Mouse (Mus musculus) heart, postnatal 10 days (tissue): ENCODE results near the gene Irak1. TPM values are rescaled to one million over a fixed set of nuclear protein-coding genes. Genes with fewer than 3 reads are reported as not detected.

ENCODE experiments used
- DNase-seq, 2 experiments: peaks; one replicate each; pipeline ENCODE4 v3.0.0; 2021
- intact Hi-C: fragments of 180-260 bp; cut with DNase I; formaldehyde crosslinking; loops from one replicate; pipeline ENCODE4 v1.15.1; 2025
- total RNA-seq, 2 experiments: library from RNA; stranded (reverse); gene quantifications; 2 replicates each; pipeline ENCODE4 v1.2.3; 2021

Irak1 gene
- total RNA-seq = 10 to 100 TPM; 54.7 to 56.7 TPM

- intact Hi-C loops = loop anchor here (2.0 to 10.0 kb wide), 6 partner anchors 57 to 394 kb away; partner anchors contain the start of gene Hcfc1
- DNase-seq = peak; percentile 86 to 89
These were observed at the start of gene Irak1 for GRCm38 (mm10) chrX:74023188-74024049. Gene Irak1, minus strand, starts transcription at chrX:74023918.

DNA sequence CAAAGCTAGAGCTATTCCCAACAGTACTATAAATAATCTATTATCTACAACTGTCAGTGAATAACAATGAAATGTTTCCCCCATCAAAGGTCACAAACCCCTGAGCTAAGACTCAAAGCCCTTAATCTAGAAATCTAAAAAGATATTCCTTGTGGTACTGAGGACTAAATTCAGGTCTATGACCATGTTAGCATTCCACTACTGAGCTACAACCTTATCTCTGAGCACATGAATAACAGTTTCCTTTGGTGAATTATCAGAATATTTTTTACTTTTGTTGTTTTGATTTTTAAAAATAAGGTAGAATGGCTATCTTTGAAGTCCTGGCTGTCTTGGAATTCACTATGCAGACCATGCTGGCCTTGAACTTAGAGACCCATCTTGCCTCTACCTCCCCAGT, 47.1 kb upstream of the Irak1 start:
- intact Hi-C loops = no loop called here
- no peak for DNase-seq

- intact Hi-C loops = no loop called here
These were observed 44.2 kb upstream of the Irak1 start for GRCm38 (mm10) chrX:74067891-74068290.

DNA sequence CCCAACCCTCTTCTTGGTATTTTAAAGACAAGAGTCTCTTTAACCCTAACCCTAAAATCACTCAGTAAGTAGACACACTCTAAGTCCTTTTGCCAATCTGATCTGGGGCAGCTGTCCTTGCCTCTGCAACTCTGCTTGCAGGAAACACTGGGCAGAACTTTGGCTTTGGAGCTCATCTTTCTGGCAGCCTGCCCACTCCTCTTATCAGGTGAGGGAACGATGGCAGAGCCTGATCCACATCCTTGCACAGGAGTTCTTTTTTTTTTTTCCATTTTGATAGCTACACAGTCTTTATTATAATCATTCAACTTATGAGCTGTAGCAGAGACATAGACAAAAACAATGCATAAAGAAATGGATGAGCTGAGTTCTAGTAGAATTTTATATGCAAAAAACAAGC, 21.4 kb upstream of the Irak1 start:
- intact Hi-C loops = no loop called here
- DNase-seq = no peak

More at GRCm38 (mm10) chrX:74067891-74068290, 44.2 kb upstream of the Irak1 start:
- peak; percentile 12 to 55 for DNase-seq

- intact Hi-C loops = no loop called here
- no peak for DNase-seq
These were observed 14.1 kb upstream of the Irak1 start for GRCm38 (mm10) chrX:74037702-74038375.

DNA sequence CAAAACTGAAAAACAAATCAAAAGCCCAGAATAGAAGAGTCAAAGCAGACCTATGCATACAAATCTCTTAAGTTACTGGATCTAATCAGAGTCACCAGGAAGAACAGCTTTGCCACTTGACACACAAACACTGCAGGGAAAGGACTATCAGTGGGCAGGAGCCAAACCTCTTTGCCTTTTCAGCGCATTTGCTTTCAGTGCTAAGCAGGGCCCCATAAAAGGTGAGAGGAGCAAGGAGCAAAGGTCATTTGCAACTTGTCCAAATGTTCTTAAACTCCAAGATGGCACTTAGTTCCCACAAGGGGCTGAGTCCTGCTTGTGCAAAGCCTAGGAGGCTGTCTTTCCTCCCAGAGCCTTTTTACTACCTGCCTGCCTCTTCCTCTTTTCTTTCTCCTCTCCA, 6.3 kb upstream of the Irak1 start:
- no peak for DNase-seq
- intact Hi-C loops = loop anchor here (10.0 kb wide), 2 partner anchors 55 to 185 kb away; no protein-coding TSS in a partner anchor

DNA sequence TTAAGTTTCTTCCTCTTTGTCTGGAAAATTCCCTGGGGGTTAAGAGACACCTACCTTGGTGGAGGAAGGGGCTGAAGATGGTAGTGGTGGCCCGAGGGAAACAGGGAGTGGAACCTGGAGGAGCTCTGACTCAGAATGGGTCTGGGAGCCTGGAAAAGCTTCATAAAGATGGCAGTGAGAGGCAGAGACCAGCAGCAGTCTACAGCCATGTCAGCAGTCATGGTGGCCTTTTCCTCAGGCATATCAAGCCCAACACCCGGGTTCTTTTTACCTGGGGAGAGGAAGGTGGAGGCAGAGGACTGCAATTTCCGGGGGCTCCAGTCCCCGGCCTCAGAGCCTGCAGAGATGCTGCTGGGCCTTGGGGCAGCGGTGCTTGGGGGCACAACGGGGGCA, 927 bp downstream of the Irak1 start:
- intact Hi-C loops = loop anchor here (2.0 to 10.0 kb wide), 5 partner anchors 56 to 395 kb away; partner anchors contain the start of gene Hcfc1

GRCm38 (mm10) chrX:74014597-74014996, 9.1 kb downstream of the Irak1 start:
- DNase-seq = no peak
- intact Hi-C loops = loop anchor here (5.0 kb wide), 1 partner anchor 42 kb away; no protein-coding TSS in a partner anchor

More for the DNA sequence above, 927 bp downstream of the Irak1 start:
- no peak for DNase-seq

DNA sequence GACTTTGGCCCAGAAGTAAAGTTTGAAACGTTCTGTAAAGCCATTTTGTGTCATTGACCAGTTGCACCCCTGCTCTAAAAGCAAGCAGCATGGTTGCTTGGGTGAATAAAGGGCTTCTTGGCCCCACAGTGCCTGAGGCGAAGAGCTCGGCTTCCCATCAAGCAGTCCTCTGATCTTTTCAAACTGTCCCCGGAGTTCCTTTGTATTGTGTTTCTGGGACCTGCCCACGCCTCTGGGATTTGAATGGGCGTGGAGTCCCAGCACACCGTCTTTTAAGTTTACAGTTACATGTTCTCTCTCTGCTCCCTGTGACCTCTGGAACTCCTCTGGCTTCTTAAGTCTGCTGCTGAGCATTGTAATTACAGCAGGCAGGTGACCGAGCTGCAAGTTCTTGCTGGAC, 15.7 kb downstream of the Irak1 start:
- DNase-seq = no peak
- intact Hi-C loops = no loop called here

DNA sequence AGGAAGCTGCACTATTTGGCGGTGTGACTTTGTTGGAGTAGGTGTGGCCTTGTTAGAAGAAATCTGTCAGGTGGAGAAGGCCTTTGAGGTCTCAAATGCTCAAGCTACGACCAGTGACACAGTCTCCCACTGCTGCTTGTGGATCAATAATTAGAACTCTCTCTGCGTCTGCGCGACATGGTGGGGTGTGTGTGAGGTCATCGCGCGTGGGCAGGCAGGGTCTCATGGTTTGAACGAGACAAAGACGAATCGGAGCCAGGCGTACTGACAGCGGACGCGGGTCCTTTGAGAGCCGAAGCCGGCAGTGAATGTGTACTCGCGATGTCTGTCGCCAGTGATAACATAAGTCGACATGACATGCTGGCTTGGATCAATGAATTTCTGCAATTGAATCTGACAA, 17.3 kb downstream of the Irak1 start:
- no peak for DNase-seq
- intact Hi-C loops = no loop called here

DNA sequence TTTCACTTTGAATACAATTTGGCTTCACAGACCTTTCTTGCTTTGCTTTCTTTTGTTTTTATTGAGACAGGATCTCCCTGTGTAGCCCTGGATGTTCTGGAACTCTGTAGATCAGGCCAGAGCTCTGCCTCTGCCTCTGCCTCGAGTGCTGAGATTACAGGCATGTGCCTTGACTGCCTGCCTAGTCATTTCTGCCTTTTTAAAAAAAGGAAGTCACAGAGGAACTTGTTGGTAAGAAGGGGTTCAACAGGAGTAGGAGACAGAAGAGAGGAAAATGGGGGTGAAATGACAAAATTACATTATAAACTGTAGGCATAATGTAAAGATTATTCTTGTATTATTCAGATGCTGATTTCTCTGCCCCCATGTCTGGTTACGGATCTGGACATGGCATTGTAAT, 20.1 kb downstream of the Irak1 start:
- intact Hi-C loops = no loop called here
- DNase-seq = no peak

GRCm38 (mm10) chrX:74001024-74001423, 22.7 kb downstream of the Irak1 start:
- intact Hi-C loops = no loop called here
- no peak for DNase-seq

- peak; percentile 46 to 51 for DNase-seq
- intact Hi-C loops = no loop called here
These were observed 24.5 kb downstream of the Irak1 start for GRCm38 (mm10) chrX:73998911-73999869.

GRCm38 (mm10) chrX:73977783-73978182, 45.9 kb downstream of the Irak1 start:
- intact Hi-C loops = no loop called here
- no peak for DNase-seq

GRCm38 (mm10) chrX:73976283-73976682, 47.4 kb downstream of the Irak1 start:
- no peak for DNase-seq
- intact Hi-C loops = no loop called here

DNA sequence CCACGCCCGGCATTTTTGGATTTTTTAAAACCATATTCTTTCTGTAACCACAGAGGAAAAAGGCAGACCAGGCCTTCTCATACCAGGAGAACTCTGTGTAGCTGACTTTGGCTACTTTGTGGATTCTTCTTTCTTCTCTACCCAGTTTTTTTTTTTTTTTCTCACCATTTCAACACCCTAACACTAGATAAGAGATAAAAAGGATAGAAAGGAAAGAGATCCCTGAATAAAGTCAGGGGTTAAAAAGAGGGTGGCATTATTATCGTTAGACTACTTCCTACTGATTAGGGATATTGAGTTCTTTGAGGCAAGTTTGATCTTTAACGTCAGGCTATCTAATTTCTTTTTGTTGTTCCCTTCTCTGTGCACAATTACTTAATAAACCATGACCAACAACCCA, 50.9 kb downstream of the Irak1 start:
- intact Hi-C loops = loop anchor here (5.0 kb wide), 1 partner anchor 40 kb away; no protein-coding TSS in a partner anchor
- no peak for DNase-seq

DNA sequence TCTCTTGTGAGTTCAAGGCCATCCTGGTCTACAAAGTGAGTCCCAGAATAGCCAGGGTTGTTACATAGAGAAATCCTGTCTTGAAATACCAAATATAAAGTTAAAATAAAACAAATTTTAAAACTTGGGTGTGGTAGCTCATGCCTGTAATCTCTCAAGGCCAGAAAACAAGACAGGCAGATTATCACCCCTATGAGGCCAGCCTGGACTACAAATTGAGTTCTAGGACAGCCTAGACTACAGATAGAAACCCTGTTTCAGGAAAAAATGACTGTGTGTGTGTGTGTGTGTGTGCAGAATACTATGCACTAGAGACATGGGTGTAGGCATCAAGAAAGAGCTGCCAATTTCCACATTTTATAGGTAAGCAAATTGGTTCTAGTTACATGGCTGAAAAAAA, 52.9 kb downstream of the Irak1 start:
- intact Hi-C loops = loop anchor here (5.0 kb wide), 1 partner anchor 42 kb away; no protein-coding TSS in a partner anchor

DNA sequence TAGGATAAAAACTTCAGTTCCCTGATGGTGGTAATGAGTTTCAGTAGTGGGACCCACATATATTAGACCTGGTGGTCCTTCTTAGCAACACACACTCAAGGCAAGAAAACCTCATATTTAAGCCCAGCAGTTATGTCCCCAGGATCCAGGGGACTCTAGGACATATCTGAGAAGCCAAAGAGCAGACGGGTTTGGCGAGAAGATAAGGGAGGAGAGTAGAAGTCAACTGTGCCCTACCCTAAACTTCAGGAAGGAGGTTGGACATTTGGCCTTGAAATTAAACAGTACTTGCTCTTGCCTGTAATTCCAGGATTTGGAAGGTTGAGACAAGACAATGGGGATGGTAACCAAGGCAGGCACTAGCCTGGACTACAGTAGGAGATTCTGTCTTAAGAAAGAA, 54.0 kb downstream of the Irak1 start:
- intact Hi-C loops = loop anchor here (5.0 to 10.0 kb wide), 2 partner anchors 43 to 455 kb away; partner anchors contain the start of gene G6pdx
- no peak for DNase-seq

More for the DNA sequence above, 52.9 kb downstream of the Irak1 start:
- no peak for DNase-seq

DNA sequence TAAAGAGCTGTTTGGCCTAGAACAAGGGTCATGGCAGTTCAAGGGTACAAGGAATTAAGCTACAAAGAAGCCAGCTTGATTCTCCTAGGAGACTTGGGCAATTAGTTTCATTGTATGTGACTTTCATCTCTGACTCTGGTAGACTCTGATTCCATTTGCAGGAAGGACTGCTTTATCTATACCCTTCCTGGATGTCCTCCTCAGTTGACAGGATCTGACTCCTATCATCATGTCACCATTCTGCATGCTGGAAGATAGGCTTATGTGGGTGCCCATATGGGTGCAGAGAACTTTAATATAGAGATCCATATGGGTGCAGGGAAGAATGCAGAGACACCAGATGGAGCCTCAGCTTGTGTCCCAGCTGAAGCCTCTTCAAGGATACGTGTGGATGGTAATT, 54.6 kb downstream of the Irak1 start:
- no peak for DNase-seq
- intact Hi-C loops = loop anchor here (10.0 kb wide), 1 partner anchor 456 kb away; the partner anchor contains the start of gene G6pdx
